Mouse (Mus musculus) brain, embryonic 14.5 days (tissue): ENCODE data around the gene Akap8. TPM values are rescaled to one million over a fixed set of nuclear protein-coding genes. Genes with fewer than 3 reads are reported as not detected.

Experiments used
- DNase-seq: peaks from one replicate; pipeline ENCODE4 v3.0.0-alpha.2; 2011; ENCODE audit warnings: low read depth
- CTCF ChIP-seq: fragments of 200-500 bp; IDR thresholded peaks from 2 replicates; pipeline ENCODE4 v1.5.1; 2012; ENCODE audit warnings: inconsistent platforms, mild to moderate bottlenecking, moderate library complexity, borderline replicate concordance; ENCODE audit not compliant: insufficient read depth, insufficient read length; ENCODE audit errors: extremely low read depth
- POLR2A ChIP-seq: fragments of 200-500 bp; IDR thresholded peaks from 2 replicates; pipeline ENCODE4 v1.6.1; 2012; ENCODE audit warnings: mild to moderate bottlenecking, inconsistent platforms, borderline replicate concordance; ENCODE audit not compliant: poor library complexity, insufficient read depth, insufficient read length, severe bottlenecking; ENCODE audit errors: extremely low read depth
- polyA plus RNA-seq: library from polyadenylated mRNA; depleted of rRNA; stranded (reverse); fragments of >200 nt; gene quantifications from 2 replicates; pipeline ENCODE4 v1.2.3, GENCODE M21; 2012

Akap8 gene
- polyA plus RNA-seq, 1 experiment: 120 TPM

DNA sequence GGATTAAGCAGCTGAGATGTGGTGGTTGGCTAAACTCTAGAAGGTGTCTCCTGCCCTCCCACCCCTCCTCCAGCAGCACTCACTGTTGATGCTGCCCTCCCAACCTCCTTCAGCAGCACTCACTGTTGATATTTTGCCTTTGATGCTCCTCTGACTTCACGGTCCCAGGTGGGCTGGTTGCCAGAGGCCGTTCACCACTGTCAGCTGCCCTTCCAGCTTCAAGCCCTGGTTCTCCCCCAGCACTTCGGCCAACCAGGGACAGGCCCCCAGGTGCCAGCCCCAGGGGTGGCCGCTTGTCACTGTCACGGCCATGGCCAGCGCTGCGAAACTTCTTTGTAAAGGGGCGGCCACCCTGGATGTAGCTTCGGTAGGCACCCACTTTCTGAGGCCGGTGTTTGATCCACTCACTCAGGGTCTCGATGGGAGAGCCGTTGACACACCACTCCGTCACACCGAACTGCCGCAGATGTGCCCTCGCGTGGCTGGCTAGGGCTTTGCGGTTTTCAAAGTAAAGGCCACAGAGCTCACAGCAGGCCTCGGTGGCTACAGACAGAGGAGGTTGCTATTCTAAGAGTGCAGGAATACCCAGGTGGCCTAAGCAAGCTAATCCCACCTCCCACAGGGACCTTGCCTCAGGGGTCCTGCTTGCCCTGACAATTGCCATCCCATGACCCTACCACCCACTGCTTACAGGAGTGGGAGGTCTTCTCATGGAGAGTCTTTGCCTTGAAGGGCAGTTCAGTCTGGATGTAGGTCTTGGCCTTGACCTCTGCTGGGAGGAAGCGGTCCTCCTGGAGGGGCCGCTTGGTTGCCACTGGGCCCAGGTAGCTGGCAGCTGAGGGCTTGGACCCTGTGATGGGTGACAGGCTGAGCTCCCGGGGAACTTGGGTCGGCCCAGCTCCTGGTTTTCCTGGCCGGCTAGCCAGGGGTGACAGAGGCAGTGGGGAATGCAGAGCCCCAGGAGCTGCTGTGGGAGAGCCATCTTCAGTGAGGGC is 36.0 kb upstream of the Akap8 start:
- TF ChIP-seq CTCF (no peak), POLR2A (no peak)
- no peak for DNase-seq

DNA sequence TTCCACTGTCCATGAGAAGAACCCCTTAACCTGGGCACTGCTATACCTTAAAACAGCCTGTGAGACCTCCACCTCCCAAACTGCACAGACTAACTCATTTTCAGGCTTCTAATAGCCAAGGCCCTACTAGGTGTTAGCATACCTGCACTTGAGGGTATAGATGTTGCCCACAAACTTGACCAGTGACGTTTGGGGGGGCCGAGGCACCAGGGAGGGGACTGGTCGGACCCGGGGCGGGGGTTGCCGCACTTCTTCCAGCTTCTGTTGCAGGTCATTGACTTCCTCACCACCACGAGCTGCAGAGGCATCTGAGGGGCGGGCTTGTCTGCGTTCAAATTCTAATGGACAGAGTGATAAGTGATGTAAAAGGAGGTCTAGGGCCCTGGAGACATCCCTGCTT is 35.2 kb upstream of the Akap8 start:
- TF ChIP-seq CTCF: no peak
- TF ChIP-seq POLR2A: no peak
- DNase-seq: no peak

DNA sequence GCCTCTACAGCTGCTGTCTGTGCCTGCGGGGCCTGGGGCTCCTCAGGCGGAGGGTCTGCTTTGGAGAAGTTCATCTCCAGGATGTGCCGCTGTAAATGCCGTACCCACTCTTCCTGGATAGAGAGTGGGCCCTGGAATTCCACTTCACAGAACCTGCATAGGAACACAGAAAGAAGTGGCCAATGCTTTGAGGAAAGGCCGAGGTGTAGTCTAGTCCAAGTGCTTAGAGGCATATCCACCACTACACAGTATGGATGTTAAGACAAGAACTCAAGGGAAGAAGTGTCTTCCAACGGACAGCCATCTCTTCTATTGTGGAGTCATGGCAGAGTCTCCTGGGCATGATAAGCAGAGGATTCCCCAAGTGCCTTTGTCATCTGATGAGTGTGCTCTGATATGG is 34.0 kb upstream of the Akap8 start:
- DNase-seq: no peak

DNA sequence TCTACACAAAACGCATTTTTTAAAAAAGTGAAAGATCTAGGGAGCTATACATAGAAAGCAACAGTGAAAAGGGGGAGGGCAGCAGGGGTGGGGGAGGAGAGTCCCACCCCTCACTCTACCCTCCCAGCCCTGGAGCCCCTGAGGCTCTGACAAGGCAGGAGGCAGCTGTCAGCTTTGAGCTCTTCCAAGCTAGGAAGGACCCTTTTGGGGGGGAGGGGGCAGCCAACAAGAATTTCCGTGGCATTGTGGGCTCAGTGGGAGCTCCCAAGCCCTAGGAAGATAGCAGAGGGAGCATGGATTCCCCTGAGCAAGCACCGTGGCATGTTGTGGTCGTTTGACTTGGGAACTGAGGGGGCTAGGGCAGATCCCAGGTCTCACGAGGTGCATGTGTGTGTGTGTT is 33.2 kb upstream of the Akap8 start:
- DNase-seq: peak; percentile 59
- TF ChIP-seq POLR2A (no peak), CTCF (no peak)

More for the DNA sequence above, 34.0 kb upstream of the Akap8 start:
- TF ChIP-seq CTCF: no peak
- no peak for TF ChIP-seq POLR2A

DNA sequence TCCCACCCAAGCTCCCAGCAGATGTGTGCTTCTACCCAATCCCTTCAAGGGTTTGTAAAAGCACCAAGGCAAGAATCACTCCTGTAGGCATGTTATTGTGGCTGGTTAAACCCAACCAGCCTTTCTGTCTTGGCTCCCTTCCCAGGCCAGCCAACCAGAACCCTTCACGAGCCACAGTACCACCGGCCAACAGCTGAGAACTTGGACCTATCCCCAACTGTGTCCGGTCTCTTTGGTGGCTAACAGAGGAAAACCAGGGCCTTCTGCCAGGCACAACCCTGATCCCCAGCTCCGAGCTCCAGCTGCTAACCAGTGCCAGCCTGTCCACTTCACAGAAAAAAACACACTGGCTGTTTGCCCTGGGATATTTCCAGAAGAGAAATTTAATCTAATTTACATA is 32.7 kb upstream of the Akap8 start:
- TF ChIP-seq CTCF: no peak
- no peak for TF ChIP-seq POLR2A
- peak; percentile 88 for DNase-seq

DNA sequence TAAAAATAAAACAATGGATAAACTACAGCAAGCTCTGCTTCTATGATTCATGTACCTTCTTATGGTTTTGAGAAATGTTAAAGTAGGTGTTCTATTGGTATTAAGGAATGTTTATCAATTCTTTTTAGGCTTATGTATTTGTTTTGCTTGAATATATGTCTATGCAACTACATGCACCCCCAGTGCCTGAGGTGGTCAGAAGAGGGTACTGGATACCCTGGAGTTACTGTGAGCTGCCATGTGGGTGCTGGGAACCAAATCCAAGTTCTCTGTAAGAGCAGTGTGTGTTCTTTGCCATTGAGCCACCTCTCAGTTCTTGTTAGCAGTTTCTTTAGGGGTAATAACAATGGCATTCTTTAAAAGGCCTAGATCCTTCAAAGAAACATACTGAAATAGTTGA is 30.7 kb upstream of the Akap8 start:
- no peak for DNase-seq
- TF ChIP-seq CTCF (no peak), POLR2A (no peak)

DNA sequence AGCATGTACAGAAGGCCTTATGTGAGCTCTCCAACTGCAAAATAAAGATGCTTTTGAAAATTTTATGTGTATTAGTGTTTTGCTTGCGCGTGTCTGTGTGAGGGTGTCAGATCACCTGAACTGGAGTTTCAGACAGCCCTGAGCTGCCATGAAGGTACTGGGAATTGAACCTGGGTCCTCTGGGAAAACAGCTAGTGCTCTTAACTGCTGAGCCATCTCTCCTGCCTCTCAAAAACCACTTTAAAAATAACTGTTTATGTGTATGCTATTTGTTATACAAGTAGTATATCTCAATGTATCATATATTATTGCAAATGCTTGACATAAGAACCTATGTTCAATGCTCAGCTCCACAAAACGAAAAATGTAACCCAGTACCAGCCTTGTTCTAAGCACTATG is 30.2 kb upstream of the Akap8 start:
- TF ChIP-seq POLR2A (no peak), CTCF (no peak)
- no peak for DNase-seq

DNA sequence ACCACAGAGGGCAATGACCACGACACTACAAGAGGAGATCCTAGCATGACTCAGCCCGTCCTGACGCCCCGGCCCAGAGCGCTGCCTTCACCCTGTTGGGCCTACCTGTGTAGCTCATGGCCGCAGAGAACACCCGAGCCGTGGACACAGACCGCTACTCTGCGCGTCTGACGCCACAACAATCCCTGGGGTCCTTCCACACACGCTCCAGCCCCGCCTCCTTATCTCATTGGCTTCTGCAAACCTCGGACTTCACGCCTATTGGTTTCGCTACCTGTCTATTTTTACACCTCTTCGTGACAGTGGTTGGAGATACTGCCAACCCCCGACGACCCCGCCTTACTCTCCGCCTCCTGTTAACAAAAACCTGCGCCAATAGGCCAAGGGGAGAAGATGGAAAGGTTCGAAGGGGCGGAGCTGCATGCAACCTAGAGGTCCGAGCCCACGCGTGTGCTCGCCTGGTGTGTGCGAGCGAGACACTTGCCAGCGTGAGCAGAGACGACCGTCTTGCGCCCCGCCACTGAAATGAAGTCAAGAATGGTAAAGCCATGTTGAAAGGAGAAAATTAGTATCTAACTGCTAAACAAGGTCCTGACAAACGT is 29.4 kb upstream of the Akap8 start, which contains the start of gene Akap8l:
TSS of gene Akap8l (minus strand) at position 226 of the 602 bp plus-strand sequence.
- TF ChIP-seq CTCF: no peak
- TF ChIP-seq POLR2A: peak; percentile 79; the same call in 1 of the 2 replicates
- DNase-seq: peak; percentile 99

DNA sequence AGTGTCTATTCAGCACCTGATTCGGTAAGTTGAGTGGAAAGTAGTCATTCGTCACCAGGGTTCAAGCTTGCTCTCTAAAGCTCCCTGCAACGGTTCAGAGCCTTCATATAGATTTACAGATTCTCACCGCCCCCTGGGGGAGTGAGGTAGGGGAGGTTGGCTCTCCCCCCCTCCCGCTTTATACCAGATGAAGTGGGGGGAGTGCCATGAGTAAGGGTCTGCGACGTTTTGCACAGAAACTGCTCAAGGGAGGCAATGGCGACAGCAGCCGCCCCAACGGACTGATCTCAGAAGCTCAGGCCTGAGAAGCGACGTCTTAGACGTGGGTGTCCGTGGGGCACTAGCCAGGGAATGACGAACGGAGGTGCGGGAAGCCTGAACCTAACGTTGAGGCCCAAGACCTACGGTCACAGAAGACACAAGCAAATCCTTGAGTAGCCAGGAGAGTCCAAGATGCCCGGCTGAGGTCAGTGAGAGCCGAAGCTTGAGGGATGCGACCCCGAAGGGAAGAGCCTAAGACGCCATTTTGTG is 28.9 kb upstream of the Akap8 start:
- TF ChIP-seq CTCF (no peak), POLR2A (no peak)
- DNase-seq: no peak

DNA sequence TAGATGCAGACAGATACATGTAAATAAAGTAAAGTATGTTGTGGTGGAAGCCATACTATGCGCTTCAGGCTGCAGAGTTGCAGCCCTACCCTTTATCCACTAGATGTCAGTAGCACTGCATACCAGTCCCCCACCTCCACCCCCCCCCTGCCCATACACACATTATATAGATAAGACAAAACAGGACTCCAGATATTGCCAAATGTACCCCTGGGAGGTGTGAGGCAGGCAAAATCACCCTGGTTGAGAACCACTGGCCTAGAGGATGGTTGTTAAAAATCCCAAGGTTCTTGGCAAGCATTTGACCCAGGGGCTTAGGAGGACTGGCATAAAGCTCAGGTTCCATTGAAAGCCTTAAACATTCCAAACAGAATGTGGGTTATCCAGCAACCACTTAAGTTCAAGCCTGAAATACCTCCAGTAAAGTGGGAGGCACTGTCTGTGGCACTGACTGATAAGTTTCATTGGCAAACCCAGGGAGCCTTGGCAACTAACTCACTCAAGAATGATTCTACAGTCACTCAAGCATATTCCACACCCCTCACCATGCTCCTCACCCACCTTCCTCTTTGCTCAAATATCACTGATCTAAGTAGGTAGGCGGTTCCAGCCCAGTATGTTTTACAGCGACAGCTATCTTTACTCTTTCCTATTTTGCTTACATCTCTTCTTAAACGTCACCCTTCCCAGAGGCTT is 28.1 kb upstream of the Akap8 start:
- TF ChIP-seq CTCF: peak; percentile 81
- TF ChIP-seq POLR2A: no peak
- peak; percentile 73 for DNase-seq

DNA sequence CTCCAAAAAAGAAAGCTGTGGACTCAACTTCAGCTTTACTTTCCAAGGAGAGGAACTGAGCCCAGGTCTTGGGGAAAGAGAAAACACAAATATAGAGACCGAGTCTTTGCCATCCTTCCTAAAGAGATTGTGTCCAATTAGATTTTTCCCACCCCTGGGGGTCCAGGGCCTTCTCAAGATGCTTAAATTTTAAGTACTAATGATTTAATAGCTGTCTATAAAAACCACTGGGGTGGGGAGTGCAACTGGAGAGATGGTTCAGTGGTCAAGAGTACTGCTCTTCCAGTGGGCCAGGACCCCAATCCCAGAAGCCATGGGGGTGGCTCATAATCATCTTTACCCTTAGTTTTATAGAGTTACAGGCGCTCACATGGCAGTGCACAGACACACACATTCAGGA is 27.4 kb upstream of the Akap8 start:
- TF ChIP-seq POLR2A (no peak), CTCF (no peak)
- no peak for DNase-seq

DNA sequence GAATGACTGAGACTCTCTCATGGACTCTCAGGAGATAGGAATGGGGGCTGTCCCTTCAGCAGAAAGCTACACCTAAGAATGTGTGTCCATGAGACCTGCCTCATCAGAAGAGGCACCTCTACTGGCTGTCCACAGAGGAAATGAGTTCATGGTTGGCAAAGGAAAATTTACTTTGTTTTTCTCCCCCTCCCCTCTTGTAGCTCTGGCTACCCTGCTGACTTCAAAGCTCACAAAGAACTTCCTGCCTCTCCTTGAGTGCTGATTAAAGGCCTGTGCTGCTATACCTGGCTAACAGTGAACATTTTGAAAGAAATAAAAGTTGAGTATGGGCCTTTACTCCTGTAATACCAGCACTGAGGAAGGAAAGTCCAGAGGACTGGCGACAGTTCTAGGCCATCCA is 20.1 kb upstream of the Akap8 start:
- no peak for DNase-seq
- TF ChIP-seq CTCF (no peak), POLR2A (no peak)
